Mouse (Mus musculus) G1E (cell line): ENCODE results near the gene Gmps.

Experiments used
- CTCF ChIP-seq: IDR thresholded peaks from 2 replicates; pipeline ENCODE4 v1.5.1; 2012; ENCODE audit warnings: low read depth, low read length, inconsistent platforms, mixed read lengths
- GATA1 ChIP-seq: IDR thresholded peaks from 2 replicates; pipeline ENCODE4 v1.6.1; 2012; ENCODE audit warnings: borderline replicate concordance, low read length, inconsistent platforms, mixed read lengths

DNA sequence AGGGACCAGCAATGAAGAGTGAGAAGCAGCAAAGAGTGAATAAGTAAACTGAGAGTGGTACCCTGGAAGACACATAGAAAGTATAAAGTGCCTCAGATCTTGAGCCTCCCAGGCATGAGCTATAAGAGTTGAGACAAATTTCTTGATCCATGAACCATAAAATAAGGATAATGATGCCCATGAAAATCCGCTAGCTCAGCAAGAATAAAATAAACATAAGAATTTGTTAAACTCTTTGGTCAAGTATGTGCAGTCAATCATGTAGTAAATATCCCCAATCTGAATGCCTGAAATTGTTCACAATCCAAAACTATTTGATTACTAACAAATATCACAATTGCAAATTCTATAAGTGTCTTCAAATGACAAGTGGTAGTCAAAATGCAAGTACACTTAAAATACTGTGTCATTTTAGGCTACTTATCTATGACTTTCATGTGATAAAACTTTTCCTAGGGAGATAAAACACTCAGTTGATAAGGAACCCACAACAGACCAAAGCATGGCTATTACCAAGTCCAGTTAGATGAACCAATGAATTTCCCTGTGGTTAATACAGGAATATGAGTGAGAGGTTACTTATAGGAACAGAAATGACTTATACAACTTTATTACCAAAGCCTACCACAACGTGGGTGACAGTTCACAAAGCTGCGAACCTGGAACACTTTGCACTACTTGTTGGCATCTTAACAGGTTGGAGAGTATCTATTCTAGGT is 13.0 kb downstream of the Gmps start:
- no peak for TF ChIP-seq CTCF
- TF ChIP-seq GATA1: no peak
